Mouse (Mus musculus) thymus, adult 2 months (tissue): ENCODE results near the gene Numa1.

Experiments used
- CTCF ChIP-seq: fragments of 200-500 bp; IDR thresholded peaks from 2 replicates; pipeline ENCODE4 v1.5.1; 2012; ENCODE audit warnings: mild to moderate bottlenecking, control low read depth, low read length, moderate library complexity, borderline replicate concordance; ENCODE audit not compliant: control insufficient read depth, poor library complexity, insufficient read depth; ENCODE audit errors: extremely low read depth
- POLR2A ChIP-seq: fragments of 200-500 bp; IDR thresholded peaks from 2 replicates; pipeline ENCODE4 v1.6.1; 2012; ENCODE audit warnings: mild to moderate bottlenecking, low read length, control low read depth, moderate library complexity; ENCODE audit not compliant: control insufficient read depth, poor library complexity, insufficient read depth; ENCODE audit errors: extremely low read depth

DNA sequence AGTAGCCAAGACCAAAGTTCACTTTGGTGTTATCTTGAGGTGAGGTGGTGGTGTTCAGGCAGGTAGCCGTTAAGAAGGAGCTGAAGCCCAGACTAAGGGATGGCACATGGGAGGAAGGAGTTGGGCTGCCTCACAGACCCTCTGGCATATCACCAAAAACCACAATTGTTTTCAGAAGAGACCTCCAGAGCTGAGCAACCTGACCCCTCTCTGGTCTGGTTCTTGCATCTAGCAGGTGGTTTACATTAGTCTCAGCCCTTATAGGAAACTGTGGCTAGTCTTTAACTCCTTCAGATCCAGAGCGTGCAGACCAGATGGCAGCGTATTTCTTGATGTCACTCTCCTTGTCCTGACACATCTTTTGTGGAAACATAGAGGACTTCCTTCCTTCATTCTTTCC, 39.8 kb downstream of the Numa1 start:
- TF ChIP-seq POLR2A: no peak
- no peak for TF ChIP-seq CTCF
